Mouse (Mus musculus) liver, postnatal 0 days (tissue): Measurements from ENCODE around the gene Olfr69. TPM values are rescaled to one million over a fixed set of nuclear protein-coding genes. Genes with fewer than 3 reads are reported as not detected.
"Not testable (repeated sequence)": the region's sequence is repeated elsewhere in the genome, so short reads cannot be mapped to it uniquely, and the experiment has no call there.

Source experiments
- ATAC-seq: fragments of 200-750 bp; cut with Nextera tagmentation; 2 replicates; pipeline ENCODE4 v1.8.0; 2017; ENCODE audit warnings: mild to moderate bottlenecking, moderate library complexity
- DNase-seq: peaks from one replicate; pipeline ENCODE4 v3.0.0-alpha.2; 2016
- H3K27ac ChIP-seq: fragments of 300-500 bp; sonication (generic); 2 replicates; pipeline ENCODE4 v1.5.1; 2014; ENCODE audit warnings: antibody characterized with exemption, moderate library complexity, mild to moderate bottlenecking, low read depth
- H3K27me3 ChIP-seq: fragments of 300-500 bp; sonication (generic); 2 replicates; pipeline ENCODE4 v1.6.1; 2014; ENCODE audit warnings: low read length, control low read depth, mixed read lengths; ENCODE audit not compliant: insufficient read depth
- H3K36me3 ChIP-seq: fragments of 300-500 bp; sonication (generic); replicated peaks from 2 replicates; pipeline ENCODE4 v1.6.1; 2014; ENCODE audit warnings: mild to moderate bottlenecking, control low read depth, low read length, moderate library complexity, mixed read lengths; ENCODE audit not compliant: insufficient read depth
- H3K4me1 ChIP-seq: fragments of 300-500 bp; sonication (generic); 2 replicates; pipeline ENCODE4 v1.6.1; 2014; ENCODE audit warnings: antibody characterized with exemption, mild to moderate bottlenecking, control low read depth; ENCODE audit not compliant: insufficient read depth
- H3K4me2 ChIP-seq: fragments of 300-500 bp; sonication (generic); 2 replicates; pipeline ENCODE4 v1.6.1; 2014; ENCODE audit warnings: low read depth, mild to moderate bottlenecking, low read length, moderate library complexity, mixed read lengths
- H3K4me3 ChIP-seq: fragments of 300-500 bp; sonication (generic); 2 replicates; pipeline ENCODE4 v1.5.1; 2014; ENCODE audit warnings: low read depth, low read length
- H3K9ac ChIP-seq: fragments of 300-500 bp; sonication (generic); replicated peaks from 2 replicates; pipeline ENCODE4 v1.6.1; 2014; ENCODE audit warnings: mild to moderate bottlenecking, moderate library complexity
- H3K9me3 ChIP-seq: fragments of 300-500 bp; sonication (generic); 2 replicates; pipeline ENCODE4 v1.6.1; 2016; ENCODE audit warnings: mild to moderate bottlenecking, control low read depth, low read length, mixed read lengths
- CTCF ChIP-seq: sonication (generic); IDR thresholded peaks from 2 replicates; pipeline ENCODE4 v1.5.1; 2016; ENCODE audit warnings: antibody characterized with exemption, low read depth
- EP300 ChIP-seq: IDR thresholded peaks from 2 replicates; pipeline ENCODE4 v1.6.1; 2016; ENCODE audit warnings: antibody characterized with exemption, low read depth, mild to moderate bottlenecking
- WGBS: fragments of 180-500 bp; shearing (Covaris S2); extraction: QIAGEN DNeasy Blood & Tissue Kit; methylation state at CpG from one replicate; pipeline ENCODE4 v1.1.7; 2014; ENCODE audit not compliant: insufficient replicate concordance; 5-methylcytosine and 5-hydroxymethylcytosine counted together
- polyA plus RNA-seq: library from polyadenylated mRNA; unstranded; fragments of >200 nt; fragmentation: Nextera tagmentation; extraction: Ambion mirVana; gene quantifications from 2 replicates; pipeline ENCODE4 v1.2.1, GENCODE M21; 2015

Olfr69 gene
- polyA plus RNA-seq, 1 experiment from 2014 or later = not detected

GRCm38 (mm10) chr7:103810746-103811145 lies 39.4 kb upstream of the Olfr69 start:
- Histone ChIP-seq H3K27ac (peak overlapping the region; percentile 90), H3K4me2 (peak overlapping the region; percentile 47; the same call in 1 of the 2 replicates), H3K9ac (no peak overlapping the region), H3K27me3 (no peaks in the 10 kb centered on the region), H3K4me1 (peaks cover 3% of the 10 kb centered on the region; the same call in 1 of the 2 replicates), H3K4me3 (peak overlapping the region; percentile 37; the same call in 1 of the 2 replicates), H3K9me3 (no peaks in the 10 kb centered on the region), H3K36me3 (no peaks in the 10 kb centered on the region)
- ATAC-seq (peak; percentile 1; the same call in 1 of the 2 replicates), DNase-seq (no peak)
- 60% methylated on average over 3 of the region's 3 CpGs for WGBS
- peak; percentile 33 for TF ChIP-seq EP300
- TF ChIP-seq CTCF = no peak

DNA sequence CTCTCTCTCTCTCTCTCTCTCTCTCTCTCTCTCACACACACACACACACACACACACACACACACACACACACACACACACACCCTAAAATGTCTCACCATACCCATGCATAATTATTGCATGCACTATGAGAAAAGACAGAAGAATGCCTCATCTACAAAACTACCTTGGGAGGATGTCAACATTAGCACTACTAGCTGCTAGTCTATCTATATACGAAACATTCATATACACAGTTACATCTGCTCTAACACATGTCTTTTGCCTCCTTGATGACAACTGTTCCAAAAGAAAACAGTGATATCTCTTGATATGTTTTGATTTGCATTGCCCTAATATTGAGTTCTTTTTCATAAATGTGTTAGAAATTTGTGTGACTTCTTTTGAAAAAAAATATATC lies 38.9 kb upstream of the Olfr69 start:
- Histone ChIP-seq H3K4me2 (peak overlapping the region; percentile 20; the same call in 1 of the 2 replicates), H3K4me3 (peak overlapping the region; percentile 37; the same call in 1 of the 2 replicates), H3K9me3 (no peaks in the 10 kb centered on the region), H3K9ac (no peak overlapping the region), H3K27me3 (no peaks in the 10 kb centered on the region), H3K36me3 (no peaks in the 10 kb centered on the region), H3K27ac (peak overlapping the region; percentile 90), H3K4me1 (peaks cover 3% of the 10 kb centered on the region; the same call in 1 of the 2 replicates)
- ATAC-seq = peak; percentile 27
- DNase-seq = no peak
- WGBS = 61% methylated on average over 1 of the region's 1 CpGs
- TF ChIP-seq EP300 (peak; percentile 52), CTCF (no peak)

- peaks cover 3% of the 10 kb centered on the region; the same call in 1 of the 2 replicates for H3K4me1 ChIP-seq
- H3K9ac ChIP-seq = no peak overlapping the region; the same call in 1 of the 2 replicates
- TF ChIP-seq EP300 (no peak; the same call in 1 of the 2 replicates), CTCF (no peak)
- DNase-seq (no peak), ATAC-seq (peak; percentile 9)
- H3K4me2 ChIP-seq = peak overlapping the region; percentile 20
- H3K9me3 ChIP-seq = no peaks in the 10 kb centered on the region
- no peak overlapping the region for H3K4me3 ChIP-seq
- 41% methylated on average over 1 of the region's 1 CpGs for whole genome bisulfite sequencing
- H3K36me3 ChIP-seq = no peaks in the 10 kb centered on the region
- H3K27ac ChIP-seq = peak overlapping the region; percentile 90
- no peaks in the 10 kb centered on the region for H3K27me3 ChIP-seq
Measured at GRCm38 (mm10) chr7:103809801-103810155, 38.4 kb upstream of the Olfr69 start.

- ATAC-seq (peak; percentile 12; the same call in 1 of the 2 replicates), DNase-seq (no peak)
- Histone ChIP-seq H3K36me3 (no peaks in the 10 kb centered on the region), H3K9ac (no peak overlapping the region; the same call in 1 of the 2 replicates), H3K4me2 (peak overlapping the region; percentile 20; the same call in 1 of the 2 replicates), H3K4me3 (no peak overlapping the region), H3K27me3 (no peaks in the 10 kb centered on the region), H3K9me3 (no peaks in the 10 kb centered on the region), H3K4me1 (peaks cover 3% of the 10 kb centered on the region; the same call in 1 of the 2 replicates), H3K27ac (peak overlapping the region; percentile 90)
- 31% methylated on average over 5 of the region's 5 CpGs for WGBS
- TF ChIP-seq EP300 = peak; percentile 97
- no peak for TF ChIP-seq CTCF
Measured at GRCm38 (mm10) chr7:103808971-103809800, 37.8 kb upstream of the Olfr69 start.

DNA sequence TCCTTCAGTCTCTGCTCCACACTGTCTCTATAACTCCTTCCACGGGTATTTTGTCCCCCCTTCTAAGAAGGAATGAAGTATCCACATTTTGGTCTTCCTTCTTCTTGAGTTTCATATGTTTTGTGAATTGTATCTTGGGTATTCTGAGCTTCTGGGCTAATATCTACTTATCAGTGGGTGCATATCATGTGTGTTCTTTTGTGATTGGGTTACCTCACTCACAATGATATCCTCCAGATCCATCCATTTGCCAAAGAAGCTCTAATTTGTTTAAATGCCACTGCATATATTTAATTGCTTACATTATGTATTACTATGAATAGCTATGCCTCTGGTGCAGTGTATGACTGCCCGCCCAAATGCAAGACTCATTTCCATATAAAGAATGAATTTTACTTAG lies 36.7 kb upstream of the Olfr69 start:
- not testable (repeated sequence) for H3K4me2 ChIP-seq, H3K9me3 ChIP-seq, H3K36me3 ChIP-seq, ATAC-seq, H3K4me1 ChIP-seq, DNase-seq, H3K9ac ChIP-seq, H3K27me3 ChIP-seq, H3K4me3 ChIP-seq
- TF ChIP-seq EP300 = peak; percentile 64; the same call in 1 of the 2 replicates
- H3K27ac ChIP-seq = peak overlapping the region; percentile 68
- WGBS = 57% methylated on average over 2 of the region's 2 CpGs

DNA sequence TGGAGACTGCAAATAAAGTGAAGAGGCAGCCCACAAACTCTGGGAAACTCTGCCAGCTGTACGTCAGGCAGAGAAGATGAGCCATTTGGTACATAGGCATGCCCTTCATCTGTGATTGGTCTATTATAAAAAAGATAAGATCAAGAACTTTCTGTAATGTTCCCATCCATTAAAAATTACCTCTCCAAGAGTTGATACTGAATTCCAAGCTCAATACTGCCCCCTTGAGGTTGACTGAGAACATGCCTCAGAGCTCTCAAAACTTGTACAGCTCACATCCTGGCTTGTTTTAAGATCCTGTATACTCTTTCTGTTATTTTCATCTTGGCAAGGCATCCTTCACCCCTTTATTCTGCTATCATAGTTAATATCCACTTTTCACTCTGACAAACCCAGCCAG lies 35.5 kb upstream of the Olfr69 start:
- no peak for DNase-seq
- no peak overlapping the region for H3K9ac ChIP-seq
- H3K4me2 ChIP-seq = peak overlapping the region; percentile 23; the same call in 1 of the 2 replicates
- no peaks in the 10 kb centered on the region for H3K9me3 ChIP-seq
- ATAC-seq = no peak
- no peak overlapping the region for H3K4me3 ChIP-seq
- H3K36me3 ChIP-seq = no peaks in the 10 kb centered on the region
- H3K4me1 ChIP-seq = peaks cover 3% of the 10 kb centered on the region; the same call in 1 of the 2 replicates
- no peaks in the 10 kb centered on the region for H3K27me3 ChIP-seq
- TF ChIP-seq EP300 (peak; percentile 51), CTCF (peak; percentile 83)
- WGBS = 46% methylated on average over 1 of the region's 1 CpGs
- H3K27ac ChIP-seq = no peak overlapping the region; the same call in 1 of the 2 replicates
